Mouse (Mus musculus) heart, postnatal 0 days (tissue): ENCODE measurements around the gene Map1s.

Experiments
- CTCF ChIP-seq: IDR thresholded peaks from 2 replicates; pipeline ENCODE4 v1.5.1; 2016; ENCODE audit warnings: antibody characterized with exemption, control low read depth, low read depth
- EP300 ChIP-seq: IDR thresholded peaks from 2 replicates; pipeline ENCODE4 v1.6.1; 2016; ENCODE audit warnings: antibody characterized with exemption, low read depth

- TF ChIP-seq EP300 (no peak), CTCF (no peak)
Observed at GRCm38 (mm10) chr8:70884186-70884585, 21.5 kb upstream of the Map1s start.
